Mouse (Mus musculus) spleen, adult 2 months (tissue): ENCODE measurements around the gene Tepp.

ENCODE experiments used
- CTCF ChIP-seq: fragments of 200-500 bp; IDR thresholded peaks from 2 replicates; pipeline ENCODE4 v1.5.1; 2011; ENCODE audit warnings: mild to moderate bottlenecking, inconsistent platforms; ENCODE audit not compliant: insufficient read depth, insufficient read length, insufficient replicate concordance; ENCODE audit errors: extremely low read depth
- POLR2A ChIP-seq: fragments of 200-500 bp; IDR thresholded peaks from 2 replicates; pipeline ENCODE4 v1.6.1; 2011; ENCODE audit warnings: low read depth, low read length, inconsistent platforms

- TF ChIP-seq CTCF (no peak), POLR2A (no peak)
These were observed 2.5 kb downstream of the Tepp start for GRCm38 (mm10) chr8:95312836-95313235.
